Mouse (Mus musculus) liver, embryonic 14.5 days (tissue): Measurements from ENCODE around the gene Prdm15. TPM values are rescaled to one million over a fixed set of nuclear protein-coding genes. Genes with fewer than 3 reads are reported as not detected.

Source experiments
- ATAC-seq: fragments of 200-750 bp; cut with Nextera tagmentation; 2 replicates; pipeline ENCODE4 v1.8.0; 2017; ENCODE audit warnings: moderate number of reproducible peaks, mild to moderate bottlenecking, moderate library complexity; ENCODE audit not compliant: insufficient read depth
- DNase-seq, 3 experiments: peaks; one replicate each; pipeline ENCODE4 v3.0.0-alpha.2; 2012 to 2013; ENCODE audit warnings: low read depth in 3 of 3, low spot score in 3 of 3
- H3K27ac ChIP-seq: fragments of 300-500 bp; sonication (generic); 2 replicates; pipeline ENCODE4 v1.5.1; 2014; ENCODE audit warnings: moderate library complexity, mild to moderate bottlenecking, control low read depth, inconsistent platforms
- H3K27me3 ChIP-seq: fragments of 300-500 bp; sonication (generic); 2 replicates; pipeline ENCODE4 v1.6.1; 2014; ENCODE audit warnings: mild to moderate bottlenecking, low read length, moderate library complexity; ENCODE audit not compliant: control insufficient read depth, insufficient read depth
- H3K36me3 ChIP-seq: fragments of 300-500 bp; sonication (generic); replicated peaks from 2 replicates; pipeline ENCODE4 v1.6.1; 2014; ENCODE audit warnings: low read depth; ENCODE audit not compliant: control insufficient read depth, insufficient read depth
- H3K4me1 ChIP-seq, 2 experiments: fragments of 200-500 bp in 1 of 2; fragments of 300-500 bp in 1 of 2; sonication (generic) in 1 of 2; replicated peaks; 2 replicates each; pipeline ENCODE4 v1.6.1; 2012 to 2014; ENCODE audit warnings: antibody characterized with exemption in 1 of 2, inconsistent platforms in 1 of 2, low read length in 1 of 2; ENCODE audit not compliant: control insufficient read depth in 2 of 2, insufficient read depth in 2 of 2
- H3K4me2 ChIP-seq: fragments of 300-500 bp; sonication (generic); 2 replicates; pipeline ENCODE4 v1.6.1; 2014; ENCODE audit warnings: low read depth, mild to moderate bottlenecking, control low read depth, moderate library complexity
- H3K4me3 ChIP-seq, 2 experiments: fragments of 200-500 bp in 1 of 2; fragments of 300-500 bp in 1 of 2; sonication (generic) in 1 of 2; 2 replicates each; pipeline ENCODE4 v1.5.1; 2012 to 2014; ENCODE audit warnings: low read depth in 2 of 2, low read length in 2 of 2, mild to moderate bottlenecking in 2 of 2, control low read depth in 1 of 2, inconsistent platforms in 1 of 2, moderate library complexity in 1 of 2; ENCODE audit not compliant: insufficient read depth in 1 of 2
- H3K9ac ChIP-seq: fragments of 300-500 bp; sonication (generic); replicated peaks from 2 replicates; pipeline ENCODE4 v1.6.1; 2014; ENCODE audit warnings: mild to moderate bottlenecking, control low read depth, moderate library complexity
- H3K9me3 ChIP-seq: fragments of 300-500 bp; sonication (generic); 2 replicates; pipeline ENCODE4 v1.6.1; 2016; ENCODE audit warnings: low read length, mixed read lengths; ENCODE audit not compliant: control insufficient read depth
- CTCF ChIP-seq: IDR thresholded peaks from 2 replicates; pipeline ENCODE4 v1.5.1; 2016; ENCODE audit warnings: antibody characterized with exemption, low read depth, control low read depth
- EP300 ChIP-seq: IDR thresholded peaks from 2 replicates; pipeline ENCODE4 v1.6.1; 2016; ENCODE audit warnings: antibody characterized with exemption, low read depth
- WGBS: fragments of 180-500 bp; shearing (Covaris S2); extraction: QIAGEN DNeasy Blood & Tissue Kit; methylation state at CpG from one replicate; pipeline ENCODE4 v1.1.7; 2014; ENCODE audit not compliant: insufficient replicate concordance; 5-methylcytosine and 5-hydroxymethylcytosine counted together
- polyA plus RNA-seq, 2 experiments: library from polyadenylated mRNA; depleted of rRNA in 1 of 2; stranded (reverse) in 1 of 2; unstranded in 1 of 2; fragments of >200 nt; fragmentation: Nextera tagmentation in 1 of 2; extraction: Ambion mirVana in 1 of 2; gene quantifications; 2 replicates each; pipeline versions ENCODE4 v1.2.1 to v1.2.3; 2012 to 2014

The Prdm15 gene
- polyA plus RNA-seq, 2 experiments: 1.7 to 3.4 TPM

GRCm38 (mm10) chr16:97879134-97879533 lies 27.5 kb upstream of the Prdm15 start:
- Histone ChIP-seq H3K9me3 (no peaks in the 10 kb centered on the region), H3K4me1 (no peaks in the 10 kb centered on the region), H3K36me3 (no peaks in the 10 kb centered on the region), H3K4me3 (no peak overlapping the region), H3K27ac (no peak overlapping the region), H3K9ac (no peak overlapping the region), H3K27me3 (no peaks in the 10 kb centered on the region), H3K4me2 (no peak overlapping the region)
- no peak for TF ChIP-seq EP300
- peak; percentile 83 for TF ChIP-seq CTCF
- no peak for ATAC-seq
- 53% methylated on average over 1 of the region's 1 CpGs for WGBS
- DNase-seq: peak; percentile 13 to 34 (median 26)

DNA sequence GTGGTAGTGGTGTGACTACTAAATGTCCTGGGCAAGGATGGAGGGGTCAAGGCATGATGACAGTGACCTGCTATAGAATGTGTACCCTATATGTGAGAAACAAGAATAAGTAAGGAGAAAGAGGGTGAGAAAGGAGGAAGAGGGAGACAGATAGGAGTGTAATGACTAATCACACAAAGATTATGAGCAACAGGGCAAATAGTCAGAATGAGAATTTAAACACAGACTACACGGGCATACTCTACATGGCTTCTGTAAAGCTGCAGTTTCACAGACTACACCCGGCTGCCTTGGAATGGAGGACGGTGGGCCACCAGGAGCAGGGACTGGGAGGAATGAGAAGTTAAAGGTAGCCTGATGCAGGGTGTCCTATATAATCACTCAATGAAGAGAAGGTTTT lies 25.9 kb upstream of the Prdm15 start:
- Histone ChIP-seq H3K4me2 (no peak overlapping the region), H3K9me3 (no peaks in the 10 kb centered on the region), H3K27ac (no peak overlapping the region), H3K36me3 (no peaks in the 10 kb centered on the region), H3K27me3 (no peaks in the 10 kb centered on the region), H3K4me1 (no peaks in the 10 kb centered on the region), H3K4me3 (no peak overlapping the region), H3K9ac (no peak overlapping the region)
- no peak for DNase-seq
- no peak for TF ChIP-seq EP300
- no peak for TF ChIP-seq CTCF
- no peak for ATAC-seq
- WGBS: 79% methylated on average over 3 of the region's 3 CpGs

- no peak for TF ChIP-seq CTCF
- TF ChIP-seq EP300: no peak
- H3K36me3 ChIP-seq: no peaks in the 10 kb centered on the region
- no peak for ATAC-seq
- H3K4me2 ChIP-seq: no peak overlapping the region
- H3K9ac ChIP-seq: no peak overlapping the region
- H3K4me3 ChIP-seq: no peak overlapping the region
- WGBS: 68% methylated on average over 4 of the region's 4 CpGs
- DNase-seq: no peak
- no peak overlapping the region for H3K27ac ChIP-seq
- H3K27me3 ChIP-seq: no peaks in the 10 kb centered on the region
- H3K4me1 ChIP-seq: no peaks in the 10 kb centered on the region
- no peaks in the 10 kb centered on the region for H3K9me3 ChIP-seq
These were observed 23.5 kb upstream of the Prdm15 start for GRCm38 (mm10) chr16:97875101-97875500.

- H3K36me3 ChIP-seq: no peaks in the 10 kb centered on the region
- no peak overlapping the region for H3K9ac ChIP-seq
- H3K27me3 ChIP-seq: no peaks in the 10 kb centered on the region
- H3K9me3 ChIP-seq: no peaks in the 10 kb centered on the region
- WGBS: 61% methylated on average over 1 of the region's 1 CpGs
- H3K4me1 ChIP-seq: no peaks in the 10 kb centered on the region
- TF ChIP-seq EP300 (no peak), CTCF (no peak)
- H3K4me2 ChIP-seq: no peak overlapping the region
- ATAC-seq (no peak), DNase-seq (no peak)
- no peak overlapping the region for H3K27ac ChIP-seq
- no peak overlapping the region for H3K4me3 ChIP-seq
These were observed 22.7 kb upstream of the Prdm15 start for GRCm38 (mm10) chr16:97874376-97874775.

GRCm38 (mm10) chr16:97872657-97873056 lies 21.0 kb upstream of the Prdm15 start:
- ATAC-seq: no peak
- H3K9me3 ChIP-seq: no peaks in the 10 kb centered on the region
- no peak overlapping the region for H3K9ac ChIP-seq
- no peak overlapping the region for H3K4me2 ChIP-seq
- DNase-seq: no peak
- 80% methylated on average over 5 of the region's 5 CpGs for WGBS
- H3K36me3 ChIP-seq: no peaks in the 10 kb centered on the region; the same call in 1 of the 2 replicates
- no peak overlapping the region for H3K27ac ChIP-seq
- H3K27me3 ChIP-seq: no peaks in the 10 kb centered on the region
- H3K4me3 ChIP-seq: no peak overlapping the region
- no peaks in the 10 kb centered on the region for H3K4me1 ChIP-seq
- TF ChIP-seq EP300 (no peak), CTCF (no peak)
